Mouse (Mus musculus) CH12F3 (cell line): ENCODE data around the gene Cox17.

Experiments used
- in situ Hi-C: fragments of 300-500 bp; cut with MboI; formaldehyde crosslinking; loops from 2 replicates; pipeline ENCODE4 v1.14.3; 2020; ENCODE audit warnings: low sequenced_read_pairs

Cox17 gene

GRCm38 (mm10) chr16:38347588-38347987 is 797 bp downstream of the Cox17 start:
- in situ Hi-C loops: loop anchor here (10.0 to 25.0 kb wide), 4 partner anchors 117 to 465 kb away; partner anchors contain the start of genes B4galt4 and Upk1b

GRCm38 (mm10) chr16:38348217-38348761 is 1.5 kb downstream of the Cox17 start:
- in situ Hi-C loops: loop anchor here (10.0 to 25.0 kb wide), 4 partner anchors 117 to 464 kb away; partner anchors contain the start of genes B4galt4 and Upk1b

GRCm38 (mm10) chr16:38349881-38350280 is 3.1 kb downstream of the Cox17 start:
- in situ Hi-C loops: loop anchor here (10.0 to 25.0 kb wide), 4 partner anchors 115 to 462 kb away; partner anchors contain the start of genes B4galt4 and Upk1b

- in situ Hi-C loops: no loop called here
Observed at GRCm38 (mm10) chr16:38350361-38350855, 3.6 kb downstream of the Cox17 start.

GRCm38 (mm10) chr16:38350939-38351338 is 4.1 kb downstream of the Cox17 start:
- in situ Hi-C loops: no loop called here

GRCm38 (mm10) chr16:38352031-38352430 is 5.2 kb downstream of the Cox17 start:
- in situ Hi-C loops: no loop called here

- in situ Hi-C loops: no loop called here
Observed at GRCm38 (mm10) chr16:38352851-38353250, 6.1 kb downstream of the Cox17 start.

- in situ Hi-C loops: no loop called here
Observed at GRCm38 (mm10) chr16:38353642-38354041, 6.9 kb downstream of the Cox17 start.

GRCm38 (mm10) chr16:38354185-38354913 is 7.6 kb downstream of the Cox17 start:
- in situ Hi-C loops: no loop called here

GRCm38 (mm10) chr16:38358256-38358812 is 11.5 kb downstream of the Cox17 start:
- in situ Hi-C loops: no loop called here

GRCm38 (mm10) chr16:38359241-38359640 is 12.4 kb downstream of the Cox17 start:
- in situ Hi-C loops: no loop called here

GRCm38 (mm10) chr16:38359857-38360256 is 13.1 kb downstream of the Cox17 start:
- in situ Hi-C loops: no loop called here

- in situ Hi-C loops: no loop called here
Observed at GRCm38 (mm10) chr16:38360317-38360716, 13.5 kb downstream of the Cox17 start.

GRCm38 (mm10) chr16:38361933-38362332 is 15.1 kb downstream of the Cox17 start, which contains the start of gene Popdc2:
Gene Popdc2, plus strand, starts transcription at chr16:38362209.
- in situ Hi-C loops: no loop called here

- in situ Hi-C loops: no loop called here
Observed at GRCm38 (mm10) chr16:38362493-38363255, 15.9 kb downstream of the Cox17 start.

GRCm38 (mm10) chr16:38363256-38363595 is 16.4 kb downstream of the Cox17 start:
- in situ Hi-C loops: no loop called here

- in situ Hi-C loops: no loop called here
Observed at GRCm38 (mm10) chr16:38363657-38364056, 16.9 kb downstream of the Cox17 start.

GRCm38 (mm10) chr16:38365390-38365789 is 18.6 kb downstream of the Cox17 start:
- in situ Hi-C loops: no loop called here

- in situ Hi-C loops: no loop called here
Observed at GRCm38 (mm10) chr16:38366231-38366630, 19.4 kb downstream of the Cox17 start.

- in situ Hi-C loops: no loop called here
Observed at GRCm38 (mm10) chr16:38368336-38368735, 21.5 kb downstream of the Cox17 start.

GRCm38 (mm10) chr16:38369000-38369399 is 22.2 kb downstream of the Cox17 start:
- in situ Hi-C loops: no loop called here
